Mouse (Mus musculus) brain, embryonic 18.5 days (tissue): ENCODE measurements around the gene Taf4.

ENCODE experiments used
- DNase-seq: peaks from one replicate; pipeline ENCODE4 v3.0.0-alpha.2; 2012; ENCODE audit warnings: low read depth, low spot score

The Taf4 gene

DNA sequence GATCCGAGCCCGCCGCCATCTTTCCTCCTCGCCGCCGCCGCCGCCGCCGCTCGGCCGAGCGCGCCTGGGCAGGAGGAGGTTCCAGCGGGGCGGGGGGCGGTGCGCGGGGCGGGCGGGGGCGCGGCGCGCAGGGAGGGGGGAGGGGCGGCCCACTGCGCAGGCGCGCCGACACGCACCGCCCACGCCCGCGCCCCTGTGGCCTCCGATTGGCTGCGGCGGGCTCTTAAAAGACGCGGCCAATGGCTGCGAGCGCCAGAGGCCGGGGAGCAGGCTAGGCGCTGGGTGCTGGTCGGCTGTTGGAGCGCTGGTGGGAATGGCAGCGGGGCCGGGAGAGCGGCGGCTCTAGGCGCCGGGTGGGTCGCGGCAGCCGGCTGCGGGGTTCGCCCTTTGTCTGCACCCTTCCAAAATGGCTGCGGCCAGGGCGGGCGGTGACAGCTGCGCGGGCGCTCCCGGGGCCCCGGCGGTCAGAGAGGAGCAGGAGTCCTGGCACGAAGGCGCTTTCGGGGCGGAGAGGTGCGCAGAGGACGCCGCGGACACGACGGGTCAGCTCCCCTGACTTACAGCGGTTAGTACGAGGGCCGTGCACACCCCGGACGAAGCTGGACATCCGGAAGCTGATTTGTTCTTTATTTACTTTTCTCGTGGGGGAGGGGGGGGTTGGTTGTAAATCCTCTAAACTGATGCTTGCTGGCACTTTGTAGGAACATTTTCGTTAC, at the start of gene Taf4:
TSS of gene Taf4 (minus strand) at position 19 of the 716 bp plus-strand sequence.
- DNase-seq = peak; percentile 78

DNA sequence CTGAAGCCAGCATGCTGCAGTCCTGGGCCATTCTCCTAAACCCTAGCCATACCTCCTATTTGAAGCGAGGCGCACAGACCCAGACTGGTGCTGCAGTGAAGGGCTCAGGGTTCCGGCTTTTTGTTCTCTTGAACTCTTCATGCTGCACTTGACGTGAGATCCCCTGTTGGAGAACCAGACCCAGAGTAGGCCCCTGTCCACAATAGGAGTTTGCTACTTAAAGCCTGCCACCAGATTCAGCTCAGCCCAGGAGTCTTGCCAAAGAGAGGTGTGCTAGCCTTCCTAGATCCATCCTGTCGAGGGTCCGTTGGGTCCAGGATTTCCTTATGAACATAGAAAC, 49.4 kb upstream of the Taf4 start:
- no peak for DNase-seq

DNA sequence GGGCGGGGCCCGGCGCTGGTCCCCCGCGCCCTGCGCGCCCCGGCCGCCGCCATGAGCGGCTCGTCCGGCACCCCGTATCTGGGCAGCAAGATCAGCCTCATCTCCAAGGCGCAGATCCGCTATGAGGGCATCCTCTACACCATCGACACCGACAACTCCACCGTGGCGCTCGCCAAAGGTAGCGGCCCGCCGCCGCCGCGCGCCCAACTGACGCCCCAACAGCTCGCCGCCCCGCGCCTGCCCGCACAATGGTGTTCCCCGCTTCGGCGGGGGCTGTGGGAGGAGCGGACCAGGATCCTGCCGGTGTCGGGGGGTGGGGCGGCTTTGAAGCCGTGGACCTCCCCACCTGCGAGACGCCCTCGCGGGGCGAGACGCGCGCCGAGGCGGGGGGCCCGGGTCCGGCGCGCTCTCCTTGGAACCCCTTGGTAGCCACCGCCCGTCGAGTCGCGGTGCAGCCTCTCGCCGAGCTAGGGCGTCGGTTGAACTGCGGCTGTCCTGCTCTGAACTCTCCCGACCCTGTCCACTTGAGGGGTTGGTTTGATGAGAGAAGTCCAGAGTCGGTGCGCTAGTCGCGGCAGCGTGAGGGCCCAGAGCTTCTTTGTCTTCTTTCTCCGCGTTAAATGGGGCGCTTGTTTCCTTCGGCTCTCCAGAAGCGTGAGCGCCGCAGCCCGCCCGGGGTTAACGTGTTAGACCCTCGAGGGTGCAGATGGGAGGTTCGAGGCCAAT, 48.9 kb upstream of the Taf4 start:
- DNase-seq = no peak

DNA sequence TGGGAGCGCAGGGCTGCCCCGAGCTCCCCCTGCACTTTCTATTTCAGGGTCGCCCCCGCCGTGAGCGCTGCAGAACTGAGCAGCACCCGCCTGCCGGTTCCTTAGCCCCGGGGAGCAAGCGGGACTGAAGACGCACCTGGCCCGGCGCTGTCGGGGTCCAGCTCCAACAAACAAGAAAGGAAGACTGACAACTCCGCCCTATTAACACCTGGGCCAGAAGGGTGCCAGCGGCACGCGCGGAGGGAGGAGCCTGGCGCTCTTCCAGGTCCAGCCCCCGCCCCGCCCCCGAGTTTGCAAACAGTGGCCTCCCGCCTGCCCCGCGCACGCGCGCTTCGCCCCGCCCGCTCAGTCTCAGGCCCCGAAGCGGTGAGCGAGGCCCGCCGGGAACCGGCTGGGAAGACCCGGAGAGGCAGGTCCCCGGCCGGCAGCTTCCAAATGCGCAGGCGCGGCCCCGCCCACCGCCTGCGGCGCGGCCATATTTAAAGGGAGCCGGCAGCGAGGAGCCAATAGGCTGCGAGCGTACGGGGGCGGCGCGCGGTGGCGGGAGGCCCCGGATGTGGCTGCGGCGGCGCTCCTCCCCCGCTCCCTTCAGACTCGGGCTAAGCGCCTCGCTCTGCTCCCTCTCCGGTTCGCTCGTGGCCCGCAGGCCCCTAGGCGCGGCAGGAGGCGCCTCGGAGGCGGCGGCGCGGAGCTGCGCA, 48.1 kb upstream of the Taf4 start, which contains the start of gene Lsm14b:
TSS of gene Lsm14b (plus strand) at position 587 of the 698 bp plus-strand sequence.
- DNase-seq = peak; percentile 92

DNA sequence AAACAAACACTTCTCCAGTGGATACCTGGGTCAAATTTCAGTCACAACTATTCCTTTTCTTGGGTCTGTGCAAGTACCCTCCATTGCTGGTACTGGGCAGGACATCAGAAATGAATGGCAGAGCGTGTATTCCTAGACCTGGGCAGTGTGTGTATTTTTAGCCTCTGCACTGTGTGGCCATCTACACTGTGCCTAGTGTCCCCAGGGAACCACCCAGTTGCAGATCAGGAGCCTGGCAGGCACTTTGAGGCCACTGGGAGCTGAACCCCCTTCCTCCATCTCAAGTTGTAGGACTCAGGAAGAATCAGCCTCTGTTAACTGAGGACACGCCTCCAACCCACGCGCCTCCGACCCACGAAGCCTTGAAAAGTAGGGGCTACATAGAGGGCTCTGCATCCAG, 46.3 kb upstream of the Taf4 start:
- DNase-seq = no peak

DNA sequence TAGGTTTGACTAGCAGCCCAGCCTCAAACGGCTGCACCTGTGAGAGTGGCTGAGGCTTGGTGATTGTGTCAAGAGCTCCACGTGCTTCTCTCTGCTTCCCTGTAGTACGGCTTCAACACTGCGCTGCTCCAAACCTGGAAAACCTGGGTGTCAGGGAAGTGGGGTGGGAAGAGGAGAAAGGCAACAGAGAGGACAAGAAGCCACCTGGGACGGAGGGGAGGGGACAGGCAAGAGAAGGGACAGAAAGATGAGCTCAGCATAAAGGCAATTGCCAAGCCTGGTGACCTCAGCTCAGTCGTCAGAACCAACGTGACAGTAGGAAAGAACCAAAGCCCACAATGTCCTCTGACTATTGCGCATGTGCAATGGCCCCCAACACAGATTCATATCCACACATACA, 44.5 kb upstream of the Taf4 start:
- DNase-seq = no peak

DNA sequence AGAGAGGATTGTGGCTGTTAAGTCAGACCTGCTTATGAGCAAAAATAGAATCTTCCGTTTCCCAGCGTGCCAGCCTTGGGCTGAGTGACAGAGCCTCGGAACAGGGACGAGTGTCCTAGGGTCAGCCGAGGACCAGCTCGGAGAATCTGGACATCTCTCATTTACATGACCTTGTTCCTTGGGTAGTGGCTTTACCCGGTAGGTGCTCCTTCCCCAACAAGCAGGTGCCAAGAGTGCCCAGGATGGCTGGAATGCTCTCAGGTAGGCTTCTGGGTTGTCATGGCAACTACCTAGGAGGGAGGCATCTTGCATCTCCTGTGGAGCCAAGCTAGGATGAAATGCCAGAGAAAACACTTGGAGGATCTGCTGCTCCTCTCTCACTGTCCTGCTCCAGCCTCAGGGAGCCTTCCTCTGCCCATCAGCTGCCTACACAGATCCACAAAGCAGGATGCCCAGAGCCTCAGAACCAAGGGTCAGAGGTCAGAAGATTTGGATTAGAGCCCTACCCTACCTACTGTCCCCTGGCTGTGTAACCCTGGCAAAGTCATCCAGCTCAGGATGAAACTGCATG, 43.7 kb upstream of the Taf4 start:
- DNase-seq = no peak

DNA sequence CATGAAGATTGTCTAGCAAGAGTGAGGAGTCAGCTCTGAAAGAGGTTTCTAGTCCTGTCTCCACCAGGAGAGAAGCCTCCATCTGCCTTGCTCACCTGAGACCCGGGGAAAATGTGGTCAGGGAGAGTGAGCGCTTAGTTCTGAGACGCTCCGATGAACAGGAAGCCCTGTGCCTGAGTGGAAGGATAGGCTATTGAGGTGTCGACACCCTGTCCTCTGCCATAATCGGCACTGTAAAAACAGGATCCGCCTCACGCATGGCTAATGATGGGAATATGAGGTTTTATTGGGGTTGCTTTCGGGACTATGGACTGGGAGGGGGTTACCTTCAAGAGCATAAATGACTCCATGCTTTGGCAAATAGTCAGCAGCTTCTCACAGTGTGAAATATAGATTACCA, 42.1 kb upstream of the Taf4 start:
- DNase-seq = no peak

DNA sequence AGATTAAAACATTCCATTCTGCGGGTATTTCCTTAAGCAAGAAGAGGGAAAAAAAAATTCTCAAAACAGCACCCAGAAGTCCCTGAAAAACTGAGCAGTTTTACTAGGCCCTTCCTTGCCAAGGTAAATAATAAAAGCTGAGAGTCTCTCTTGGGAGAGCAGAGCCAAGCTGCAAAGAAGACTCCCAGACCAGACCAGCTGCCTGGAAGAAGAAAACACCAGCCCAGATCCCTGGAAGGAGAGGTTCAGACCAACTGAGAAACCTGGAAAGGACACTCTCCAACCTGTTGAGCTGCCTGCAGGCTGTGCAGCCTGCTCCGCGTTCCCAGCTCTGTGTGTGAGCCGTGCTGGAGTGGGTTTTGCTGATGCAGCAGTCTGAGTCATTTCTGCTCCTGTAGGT, 41.2 kb upstream of the Taf4 start:
- no peak for DNase-seq

DNA sequence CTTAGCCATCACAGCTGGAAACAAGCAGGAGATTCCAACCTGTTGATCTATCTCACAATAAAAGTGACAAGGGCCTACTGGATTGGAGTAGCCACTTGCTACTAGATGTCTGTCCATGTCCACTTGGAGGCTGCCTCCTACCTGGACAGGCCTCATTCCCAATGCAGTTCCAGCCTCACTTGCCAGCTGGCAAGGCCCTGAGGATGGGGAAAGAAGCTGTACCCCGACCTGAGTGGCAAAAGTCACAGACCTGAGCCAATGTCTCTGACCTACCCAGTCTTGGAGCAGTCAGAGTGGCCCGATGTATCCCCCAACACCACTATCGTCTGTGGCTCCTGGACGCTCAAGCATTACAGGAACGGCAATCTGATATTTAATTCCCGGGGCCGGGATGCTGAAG, 37.2 kb upstream of the Taf4 start:
- no peak for DNase-seq

DNA sequence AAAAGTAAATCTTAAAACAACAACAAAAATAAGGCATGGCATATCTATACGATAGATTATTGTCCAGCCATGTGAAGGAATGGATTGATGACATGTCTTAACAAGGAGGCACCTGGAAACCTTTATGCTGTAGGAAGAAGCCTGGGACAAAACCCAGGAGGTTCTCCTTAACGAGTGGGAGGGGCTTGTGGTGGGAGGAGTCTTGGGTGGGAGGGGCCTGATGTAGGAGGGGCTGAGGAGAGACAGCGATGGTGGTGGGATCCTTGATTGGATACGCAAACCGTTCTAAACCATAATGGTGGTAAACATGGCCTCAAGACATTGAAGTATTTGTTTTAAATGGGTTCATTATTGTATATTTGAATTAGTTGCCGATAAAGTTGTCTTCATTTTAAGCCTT, 34.9 kb upstream of the Taf4 start:
- no peak for DNase-seq

DNA sequence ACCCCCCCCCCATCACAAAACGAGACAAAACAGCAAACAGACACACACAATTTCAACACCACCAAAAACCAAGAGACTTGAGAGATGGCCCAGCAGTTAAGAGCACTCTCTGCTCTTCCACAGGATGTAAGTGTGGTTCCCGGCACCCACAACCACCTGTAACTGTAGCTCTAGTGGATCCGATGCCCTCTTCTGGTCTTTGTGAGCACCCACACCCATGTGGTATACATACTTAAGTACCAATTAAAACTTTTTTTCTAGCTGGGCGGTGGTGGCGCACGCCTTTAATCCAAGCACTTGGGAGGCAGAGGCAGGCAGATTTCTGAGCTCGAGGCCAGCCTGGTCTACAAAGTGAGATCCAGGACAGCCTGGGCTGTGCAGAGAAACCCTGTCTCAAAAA, 34.2 kb upstream of the Taf4 start:
- DNase-seq = no peak

DNA sequence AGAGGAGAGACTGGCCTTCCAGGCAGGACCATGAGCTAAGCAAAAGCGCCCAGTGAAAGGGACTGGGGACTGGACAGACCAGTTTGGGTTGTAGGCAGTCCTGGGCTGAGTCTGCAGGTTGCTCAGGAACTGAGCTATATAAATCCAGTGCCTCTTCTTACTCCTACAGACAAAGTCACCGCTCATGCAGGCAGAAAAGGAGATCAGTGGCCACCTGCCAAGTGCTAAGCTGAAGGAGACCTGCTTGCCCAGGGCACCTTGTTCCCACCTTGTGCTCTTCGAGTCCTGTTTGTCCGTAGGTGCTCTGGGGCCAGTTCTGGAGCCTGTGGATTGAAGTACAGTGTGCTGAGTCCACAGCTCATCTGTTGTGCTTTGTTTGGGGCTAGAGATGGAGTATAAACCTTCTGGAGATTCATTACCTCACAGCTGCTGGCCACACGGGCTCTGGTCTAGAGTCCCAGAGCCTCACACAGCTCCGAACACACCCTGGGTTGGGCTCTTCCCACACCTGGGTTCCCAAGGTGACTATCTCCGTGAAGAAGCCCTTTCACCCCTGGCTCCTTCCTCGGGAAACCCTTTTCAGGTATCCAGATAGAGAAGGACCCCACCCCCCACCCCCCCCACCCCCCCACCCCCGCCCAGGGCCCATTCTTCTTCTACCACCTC, 30.0 kb upstream of the Taf4 start:
- no peak for DNase-seq

DNA sequence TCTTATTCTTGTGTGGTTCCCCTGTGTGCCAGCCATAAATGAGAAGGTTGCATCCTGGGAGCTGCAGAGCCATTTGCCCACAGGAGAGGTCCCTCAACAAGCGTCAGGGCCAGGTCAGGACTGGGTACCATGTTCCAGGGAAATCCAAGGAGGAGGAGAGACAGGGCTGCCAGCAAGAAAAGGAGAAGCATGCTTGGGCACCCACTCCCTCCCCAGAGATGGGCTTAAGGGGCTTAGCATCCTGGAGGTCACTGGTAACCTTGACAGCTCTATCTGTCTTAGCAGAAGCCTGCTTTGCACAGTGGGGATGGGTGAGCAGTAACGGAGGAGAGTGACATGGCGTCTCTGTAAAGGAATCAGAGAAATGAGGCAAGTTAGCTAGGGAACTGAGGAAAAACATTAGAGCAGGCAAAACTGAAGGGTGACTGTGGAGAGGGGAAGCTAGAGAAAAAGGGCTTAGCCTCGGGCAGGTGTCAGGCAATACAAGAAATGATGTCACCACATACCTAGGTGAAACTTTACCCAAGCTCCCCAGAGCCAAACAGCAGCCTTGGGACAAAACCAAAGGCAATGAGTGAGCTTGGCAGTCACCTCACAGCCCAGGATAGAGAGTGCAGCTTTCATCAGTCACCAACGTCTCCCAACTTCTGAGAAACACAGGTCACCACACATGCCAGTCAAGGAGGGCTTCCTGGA, 29.4 kb upstream of the Taf4 start:
- no peak for DNase-seq

DNA sequence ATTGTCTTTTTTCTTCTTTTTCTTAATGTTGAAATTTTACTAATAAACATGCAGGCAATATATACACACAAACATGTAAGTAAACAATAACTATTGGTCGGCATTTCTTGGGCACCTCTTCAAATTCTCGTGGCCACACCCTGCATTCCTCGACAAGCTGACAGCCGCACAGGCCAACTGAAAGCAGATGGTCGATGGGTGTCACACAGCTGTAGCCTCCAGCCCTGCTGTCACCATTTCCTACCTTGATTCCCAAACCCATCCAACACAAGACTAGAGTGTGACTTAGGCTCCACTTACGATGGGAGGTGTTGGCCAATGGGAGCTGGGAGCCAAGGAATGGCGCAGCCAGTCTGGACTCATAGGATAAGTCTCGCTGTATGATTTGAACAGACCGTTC, 25.2 kb upstream of the Taf4 start:
- DNase-seq = no peak

DNA sequence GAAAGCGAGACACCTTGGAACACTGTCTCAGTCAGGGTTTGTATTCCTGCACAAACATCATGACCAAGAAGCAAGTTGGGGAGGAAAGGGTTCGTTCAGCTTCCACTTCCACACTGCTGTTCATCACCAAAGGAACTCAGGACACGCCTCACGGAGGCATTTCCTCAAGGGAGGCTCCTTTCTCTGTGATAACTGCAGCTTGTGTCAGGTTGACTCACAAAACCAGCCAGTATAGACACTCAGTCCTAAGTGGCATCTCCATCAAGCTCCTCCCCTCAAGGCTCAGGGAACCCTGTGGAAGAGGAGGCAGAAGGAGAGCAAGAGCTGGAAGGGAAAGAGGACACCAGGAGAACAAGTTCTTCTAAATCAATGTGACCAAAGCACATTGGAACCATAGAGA, 22.0 kb upstream of the Taf4 start:
- DNase-seq = no peak

DNA sequence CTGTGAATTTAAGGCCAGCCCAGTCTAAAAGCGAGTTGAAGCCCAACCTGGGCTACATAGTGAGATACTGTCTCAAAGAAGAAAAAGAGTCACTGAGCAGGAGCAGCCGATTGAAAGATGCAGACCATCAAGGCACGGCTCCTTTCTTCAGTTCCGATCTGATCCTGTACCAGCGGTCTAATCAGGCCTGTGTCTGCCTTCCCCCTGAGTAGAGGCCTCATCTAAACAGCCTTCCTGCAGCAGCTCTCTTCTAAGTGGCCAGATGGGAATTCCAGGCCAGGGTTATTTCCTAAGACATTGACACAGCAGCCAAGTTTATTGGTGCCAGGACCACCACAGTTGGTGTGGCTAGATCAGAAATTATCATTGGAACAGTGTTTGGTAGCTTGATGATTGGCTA, 16.6 kb upstream of the Taf4 start:
- no peak for DNase-seq

DNA sequence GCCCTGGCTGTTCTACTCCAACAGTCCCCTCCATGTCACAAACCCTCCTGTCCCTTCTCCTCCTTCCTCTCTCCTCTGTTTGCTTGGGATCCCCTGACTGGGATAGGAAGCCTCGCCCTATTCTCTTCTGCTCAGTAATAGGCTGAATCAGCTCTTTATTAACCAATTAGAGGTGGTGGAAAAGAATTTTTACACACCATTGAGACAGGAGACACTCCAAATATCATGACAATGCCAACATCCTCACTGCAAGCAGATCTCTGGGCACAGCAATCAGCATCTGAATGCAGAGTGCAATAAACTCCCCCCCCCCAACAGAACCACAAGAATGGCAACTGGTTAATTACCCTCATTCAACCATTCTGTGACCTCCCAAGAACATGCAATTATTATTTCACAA, 12.7 kb upstream of the Taf4 start:
- no peak for DNase-seq

DNA sequence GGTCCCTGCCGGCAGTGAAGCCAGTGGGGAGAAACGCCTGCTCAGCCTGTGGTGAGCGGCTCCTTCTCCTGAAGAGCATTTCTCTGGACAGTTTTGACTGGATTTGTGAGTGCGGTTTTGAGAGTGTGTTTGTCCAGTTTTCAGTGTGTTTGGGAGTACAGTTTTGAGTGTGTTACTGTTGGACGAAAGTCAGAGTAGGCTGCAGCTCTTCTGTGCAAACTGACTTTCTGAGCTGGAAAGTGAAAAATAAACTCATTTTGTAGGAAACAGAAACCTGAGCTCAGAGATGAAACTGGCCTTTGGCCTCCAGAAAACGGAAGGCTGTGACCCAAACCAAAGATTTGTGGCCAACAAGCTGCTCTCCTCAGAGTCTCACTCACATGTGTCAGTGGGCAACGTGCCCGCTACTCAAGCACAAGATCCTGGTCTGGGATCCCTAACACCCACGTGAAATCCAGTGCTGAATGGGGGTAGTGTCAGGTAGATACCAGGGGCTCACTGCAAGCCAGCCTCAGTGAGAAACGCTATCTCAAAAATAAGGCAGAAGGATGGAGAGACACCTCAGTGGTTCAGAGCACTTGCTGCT, 10.1 kb upstream of the Taf4 start:
- DNase-seq = no peak

DNA sequence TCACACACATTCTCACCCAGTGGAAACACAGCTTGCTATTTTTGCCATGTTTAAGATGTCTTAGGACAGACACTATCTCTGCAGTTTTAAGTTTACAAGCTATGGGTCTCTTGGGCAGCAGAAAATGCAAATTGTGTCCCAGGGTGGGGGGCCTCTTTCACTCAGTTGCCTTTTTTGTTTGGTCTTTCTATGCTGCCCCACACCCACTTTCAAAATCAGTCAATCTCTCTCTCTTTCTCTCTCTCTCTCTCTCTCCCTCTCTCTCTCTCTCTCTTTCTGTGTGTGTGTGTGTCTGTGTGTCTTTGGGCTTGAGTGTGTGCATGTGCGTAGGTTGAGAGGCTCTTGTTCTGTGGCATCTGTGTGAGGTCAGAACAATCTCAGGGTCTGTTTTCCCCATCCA, 9.2 kb upstream of the Taf4 start:
- DNase-seq = no peak

DNA sequence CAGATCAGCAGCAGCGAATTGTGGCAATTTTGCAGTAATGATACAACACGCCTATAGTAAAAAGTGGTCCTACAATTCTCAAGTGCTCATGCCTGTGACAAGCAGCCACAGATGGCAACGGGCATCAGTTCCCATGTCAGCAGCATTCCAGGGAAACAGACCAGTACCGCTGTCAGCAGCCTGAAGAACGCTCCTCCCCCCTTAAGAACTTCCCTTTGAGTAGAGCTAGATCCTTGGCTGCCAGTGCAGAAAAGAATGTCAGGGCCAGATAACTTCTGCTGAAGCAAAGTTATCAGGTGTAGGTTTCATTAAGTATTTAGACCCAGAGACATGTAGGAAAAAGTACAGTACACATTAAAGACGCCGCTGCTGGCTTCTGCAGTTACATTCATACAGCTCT, 8.4 kb upstream of the Taf4 start:
- DNase-seq = no peak
